Mouse (Mus musculus) testis, adult 2 months (tissue): ENCODE measurements at regions not wholly inside any gene's neighbourhood (a gene's known extent, or its start where the extent isn't known, plus 50 kb on each side); places are given as distances from the start of the nearest gene placed in this dataset.

Source experiments
- H3K27ac ChIP-seq: fragments of 200-500 bp; 2 replicates; pipeline ENCODE4 v1.5.1; 2012; ENCODE audit warnings: low read depth, low read length; ENCODE audit not compliant: control insufficient read depth, insufficient read depth
- H3K27me3 ChIP-seq: fragments of 200-500 bp; 2 replicates; pipeline ENCODE4 v1.6.1; 2012; ENCODE audit warnings: mild to moderate bottlenecking, low read length, moderate library complexity; ENCODE audit not compliant: control insufficient read depth, insufficient read depth
- H3K36me3 ChIP-seq: fragments of 200-500 bp; 2 replicates; pipeline ENCODE4 v1.6.1; 2012; ENCODE audit warnings: mild to moderate bottlenecking, low read length; ENCODE audit not compliant: control insufficient read depth, insufficient read depth
- H3K4me1 ChIP-seq: fragments of 200-500 bp; 2 replicates; pipeline ENCODE4 v1.6.1; 2012; ENCODE audit warnings: low read length; ENCODE audit not compliant: control insufficient read depth, insufficient read depth
- H3K4me3 ChIP-seq: fragments of 200-500 bp; 2 replicates; pipeline ENCODE4 v1.5.1; 2012; ENCODE audit warnings: low read depth, mild to moderate bottlenecking, low read length, moderate library complexity, mixed read lengths; ENCODE audit not compliant: control insufficient read depth
- CTCF ChIP-seq: fragments of 200-500 bp; IDR thresholded peaks from 2 replicates; pipeline ENCODE4 v1.5.1; 2012; ENCODE audit warnings: low read depth, mild to moderate bottlenecking, inconsistent platforms, low read length, moderate library complexity; ENCODE audit not compliant: control insufficient read depth, insufficient read depth, insufficient replicate concordance
- POLR2A ChIP-seq: fragments of 200-500 bp; IDR thresholded peaks from 2 replicates; pipeline ENCODE4 v1.6.1; 2012; ENCODE audit warnings: low read depth, mild to moderate bottlenecking, inconsistent platforms, low read length, moderate library complexity; ENCODE audit not compliant: control insufficient read depth

- H3K36me3 ChIP-seq = no peaks in the 10 kb centered on the region
- no peak overlapping the region for H3K4me3 ChIP-seq
- TF ChIP-seq POLR2A = no peak
- no peaks in the 10 kb centered on the region for H3K27me3 ChIP-seq
- H3K27ac ChIP-seq = no peak overlapping the region
- H3K4me1 ChIP-seq = no peaks in the 10 kb centered on the region
These were observed 486.0 kb downstream of the Ajap1 start for GRCm38 (mm10) chr4:152996641-152997040.

GRCm38 (mm10) chr4:152995052-152995595 is 487.5 kb downstream of the Ajap1 start:
- no peak for TF ChIP-seq POLR2A
- Histone ChIP-seq H3K4me3 (no peak overlapping the region), H3K36me3 (no peaks in the 10 kb centered on the region), H3K4me1 (no peaks in the 10 kb centered on the region), H3K27me3 (no peaks in the 10 kb centered on the region), H3K27ac (no peak overlapping the region)

- H3K4me1 ChIP-seq = no peaks in the 10 kb centered on the region
- no peaks in the 10 kb centered on the region for H3K36me3 ChIP-seq
- H3K27ac ChIP-seq = no peak overlapping the region
- no peaks in the 10 kb centered on the region for H3K27me3 ChIP-seq
- TF ChIP-seq CTCF = no peak
- TF ChIP-seq POLR2A = no peak
- no peak overlapping the region for H3K4me3 ChIP-seq
These were observed 488.4 kb downstream of the Ajap1 start for GRCm38 (mm10) chr4:152994206-152994605.

- H3K27ac ChIP-seq = no peak overlapping the region
- no peaks in the 10 kb centered on the region for H3K4me1 ChIP-seq
- H3K4me3 ChIP-seq = no peak overlapping the region
- TF ChIP-seq CTCF (no peak), POLR2A (no peak)
- H3K27me3 ChIP-seq = no peaks in the 10 kb centered on the region
- H3K36me3 ChIP-seq = no peaks in the 10 kb centered on the region
These were observed 492.3 kb downstream of the Ajap1 start for GRCm38 (mm10) chr4:152990266-152990665.

GRCm38 (mm10) chr4:152987726-152988125 is 494.9 kb downstream of the Ajap1 start:
- Histone ChIP-seq H3K36me3 (no peaks in the 10 kb centered on the region), H3K27me3 (no peaks in the 10 kb centered on the region), H3K4me3 (no peak overlapping the region), H3K4me1 (no peaks in the 10 kb centered on the region), H3K27ac (no peak overlapping the region)
- no peak for TF ChIP-seq CTCF
- no peak for TF ChIP-seq POLR2A

- Histone ChIP-seq H3K36me3 (no peaks in the 10 kb centered on the region), H3K27me3 (no peaks in the 10 kb centered on the region), H3K27ac (no peak overlapping the region), H3K4me1 (no peaks in the 10 kb centered on the region), H3K4me3 (no peak overlapping the region)
- TF ChIP-seq CTCF (no peak), POLR2A (no peak)
These were observed 497.5 kb upstream of the Kcnab2 start for GRCm38 (mm10) chr4:152975012-152975675.

- Histone ChIP-seq H3K4me1 (no peaks in the 10 kb centered on the region), H3K27ac (no peak overlapping the region), H3K4me3 (no peak overlapping the region), H3K36me3 (no peaks in the 10 kb centered on the region), H3K27me3 (no peaks in the 10 kb centered on the region)
- TF ChIP-seq CTCF (no peak), POLR2A (no peak)
These were observed 485.3 kb upstream of the Kcnab2 start for GRCm38 (mm10) chr4:152963001-152963400.

GRCm38 (mm10) chr4:152962165-152962564 is 484.5 kb upstream of the Kcnab2 start:
- Histone ChIP-seq H3K4me3 (no peak overlapping the region), H3K27ac (no peak overlapping the region), H3K36me3 (no peaks in the 10 kb centered on the region), H3K4me1 (no peaks in the 10 kb centered on the region), H3K27me3 (no peaks in the 10 kb centered on the region)
- TF ChIP-seq CTCF (no peak), POLR2A (no peak)
